Mouse (Mus musculus) 416B (cell line): ENCODE results near the gene Kpna1.
"Not testable (repeated sequence)": the region's sequence is repeated elsewhere in the genome, so short reads cannot be mapped to it uniquely, and the experiment has no call there.

Experiments used
- DNase-seq: peaks from one replicate; pipeline ENCODE4 v3.0.0; 2011; ENCODE audit warnings: low read depth

Kpna1 gene

DNA sequence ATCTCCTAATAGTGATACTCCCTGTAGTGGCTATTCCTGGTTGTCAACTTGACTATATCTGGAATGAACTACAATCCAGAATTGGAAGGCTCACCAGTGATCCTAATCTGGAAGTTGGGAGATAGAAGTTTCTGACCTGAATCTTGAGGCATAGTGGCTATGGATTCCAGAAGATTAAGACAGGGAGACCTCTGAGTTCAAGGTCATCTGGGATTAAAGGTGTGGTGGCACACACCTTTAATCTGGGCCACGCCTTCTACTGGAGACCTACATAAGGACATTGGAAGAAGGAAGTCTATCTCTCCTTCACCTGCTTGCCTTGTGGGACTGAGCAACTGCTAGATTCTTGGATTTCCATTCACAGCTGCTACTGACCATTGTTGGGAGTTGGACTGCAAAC is at the start of gene Kpna1:
Gene Kpna1, plus strand, starts transcription at position 301 of the 400 bp plus-strand sequence.
- DNase-seq = not testable (repeated sequence)

DNA sequence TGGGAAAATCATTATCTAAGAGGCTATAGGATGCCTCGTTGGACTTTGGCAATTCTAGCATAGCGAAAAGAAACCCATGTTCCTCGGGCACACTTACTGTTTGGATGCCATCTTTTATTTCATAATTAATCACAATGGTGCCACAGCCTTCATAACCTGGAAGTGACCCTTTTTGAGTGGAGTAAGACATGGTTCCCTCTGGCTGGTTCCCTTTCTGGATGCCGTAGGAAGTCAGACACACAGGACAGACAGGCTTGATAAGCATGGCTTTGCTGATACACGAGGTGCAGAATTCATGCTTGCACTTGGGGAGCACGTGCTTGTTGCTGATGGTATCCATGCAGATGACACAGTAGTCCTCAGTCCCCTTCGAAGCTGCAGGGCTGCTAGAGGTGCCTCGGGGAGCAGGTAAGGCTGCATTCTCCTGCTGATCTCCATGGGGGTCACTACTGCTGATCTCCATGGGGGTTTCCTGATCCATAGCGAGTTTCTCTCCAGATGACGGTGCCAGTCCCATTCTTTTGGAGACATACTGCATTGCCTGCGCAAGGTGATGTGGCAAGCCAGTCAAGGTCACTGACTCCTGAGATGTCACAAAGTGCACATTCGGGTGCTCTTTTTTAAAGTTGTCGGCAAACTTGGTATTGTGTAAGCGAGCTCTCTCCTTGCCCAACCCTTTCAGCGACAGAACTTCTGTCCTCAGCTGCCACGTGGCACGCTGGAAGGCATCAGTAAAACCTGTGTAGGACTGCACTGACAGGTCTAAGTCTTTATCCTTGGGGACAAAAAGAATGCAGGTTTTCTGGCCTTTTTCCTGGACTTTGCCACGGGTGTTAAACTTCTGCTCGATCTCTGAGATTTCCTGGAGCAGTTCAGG is 46.1 kb upstream of the Kpna1 start:
- DNase-seq = no peak

DNA sequence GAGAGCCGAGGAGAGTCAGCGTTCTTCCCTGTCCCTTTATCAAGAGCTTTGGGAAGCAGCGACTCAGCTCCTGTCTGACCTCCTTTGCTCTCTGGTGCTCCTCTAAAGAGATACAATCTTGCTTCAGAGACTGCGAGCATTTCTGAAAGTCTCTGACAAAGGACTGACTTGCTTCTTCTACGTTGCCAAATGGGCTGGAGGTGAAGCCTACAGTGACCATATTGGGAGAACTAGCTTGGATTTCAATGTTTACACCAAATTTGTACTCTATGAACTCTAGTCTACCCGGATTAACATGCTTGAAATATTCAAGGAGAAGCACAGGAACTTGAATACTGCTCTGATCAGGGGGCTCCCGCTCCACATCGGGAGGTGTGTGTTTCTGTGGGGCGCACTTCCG is 45.4 kb upstream of the Kpna1 start:
- DNase-seq = no peak

DNA sequence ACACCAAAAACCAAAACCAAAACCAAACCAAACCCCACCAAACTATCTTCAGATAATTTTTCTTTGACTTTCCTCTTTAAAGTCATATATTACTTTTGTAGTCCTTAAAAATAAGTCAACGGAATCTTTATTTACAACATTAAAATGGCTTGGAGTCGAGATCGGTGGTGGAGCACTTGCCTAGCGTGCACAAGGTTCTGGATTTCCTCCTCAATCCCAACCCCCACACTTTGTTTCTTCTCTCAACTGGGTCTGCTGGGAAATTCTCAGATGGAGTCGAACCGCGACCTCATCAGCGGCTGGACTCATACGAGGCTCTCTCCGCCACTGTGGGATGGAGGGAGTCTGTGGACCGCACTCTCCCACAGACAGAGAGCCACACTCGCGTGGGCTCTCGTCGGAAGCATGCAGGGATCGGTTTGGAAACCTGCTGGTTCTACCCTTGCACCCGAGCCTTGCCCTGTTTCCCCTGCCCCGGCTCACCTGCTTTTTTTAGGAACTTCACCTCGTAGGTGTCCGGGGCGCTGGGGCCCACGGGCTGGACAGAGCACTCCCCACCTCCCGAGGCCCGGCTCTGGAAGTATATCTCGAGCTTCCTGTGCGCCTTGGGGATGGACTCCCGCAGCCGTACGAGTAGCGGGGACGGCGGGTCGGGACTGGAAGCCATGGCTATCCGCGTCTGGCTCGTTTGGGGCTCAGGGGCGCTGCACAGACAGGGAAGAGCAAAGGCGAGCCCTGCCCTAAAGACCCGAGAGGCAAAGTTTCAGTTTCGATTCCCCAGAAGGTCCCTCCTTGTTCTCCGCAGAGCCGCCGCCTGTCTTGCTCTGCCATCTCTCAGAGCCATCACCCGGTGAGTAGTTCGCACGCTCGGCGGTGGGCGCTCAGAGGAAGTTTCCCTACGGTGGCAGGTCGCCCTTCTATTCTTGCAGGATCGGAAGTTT is 40.1 kb upstream of the Kpna1 start, which contains the start of the genes Parp9 and Dtx3l:
Gene Parp9, plus strand, starts transcription at position 260 of the 941 bp plus-strand sequence.
Gene Dtx3l, minus strand, starts transcription at position 941 of the 941 bp plus-strand sequence.
- DNase-seq = peak; percentile 78

DNA sequence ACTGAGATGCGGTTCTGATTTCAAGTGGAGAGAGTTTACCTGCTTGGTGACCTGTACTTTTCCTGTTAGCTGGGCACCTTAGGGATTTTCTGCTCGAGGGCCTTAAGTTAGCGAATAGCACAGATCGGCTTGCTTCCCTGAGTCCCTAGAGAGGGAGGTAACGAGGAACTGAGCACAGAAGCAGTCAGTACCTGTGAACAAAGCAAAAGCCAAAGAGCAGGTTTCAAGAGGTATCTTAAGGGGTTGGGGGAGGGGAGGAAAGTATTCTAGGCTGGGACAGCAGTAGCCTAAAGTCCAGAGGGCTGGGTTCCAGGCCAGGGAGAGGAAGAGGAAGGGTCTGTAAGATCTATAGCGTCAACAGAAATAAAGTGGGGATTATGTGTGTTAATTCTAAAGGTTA is 39.3 kb upstream of the Kpna1 start:
- DNase-seq = no peak

DNA sequence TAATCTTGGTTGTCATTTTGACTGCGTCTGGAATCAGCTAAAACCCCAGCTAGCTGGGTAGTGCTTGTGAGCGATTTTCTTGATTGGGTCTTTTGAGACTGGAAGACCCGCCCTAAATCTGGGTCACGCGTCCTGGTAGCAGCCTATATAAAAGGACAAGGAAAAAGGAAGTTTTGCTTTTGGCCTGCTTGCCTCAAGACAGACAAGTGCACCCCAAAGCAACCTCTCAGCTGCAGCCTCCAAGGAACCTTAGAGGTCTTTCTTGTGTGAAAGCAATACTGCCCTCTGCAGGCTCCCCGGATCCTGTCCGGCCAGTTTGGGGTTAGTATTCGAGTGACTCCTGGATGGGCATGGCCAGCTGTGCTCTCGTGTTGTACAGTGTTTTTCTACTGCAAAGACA is 38.9 kb upstream of the Kpna1 start:
- DNase-seq = peak; percentile 99

DNA sequence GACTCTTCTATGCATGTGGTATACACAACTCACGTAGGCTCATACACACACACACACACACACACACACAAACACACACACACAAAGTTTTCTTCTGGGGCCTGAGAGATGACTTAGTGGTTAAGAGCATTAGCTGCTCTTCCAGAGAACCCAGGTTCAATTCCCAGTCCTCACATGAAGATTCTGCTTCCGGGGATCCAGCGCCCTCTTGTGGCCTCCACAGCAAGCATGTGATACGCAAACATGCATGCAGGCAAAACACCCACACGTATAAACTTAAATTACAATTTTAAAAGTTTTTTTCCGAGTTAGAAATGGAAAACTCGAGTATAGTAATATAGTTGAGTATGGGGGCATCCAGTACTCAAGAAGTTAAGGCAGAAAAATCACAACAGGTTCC is 37.2 kb upstream of the Kpna1 start:
- DNase-seq = peak; percentile 60

DNA sequence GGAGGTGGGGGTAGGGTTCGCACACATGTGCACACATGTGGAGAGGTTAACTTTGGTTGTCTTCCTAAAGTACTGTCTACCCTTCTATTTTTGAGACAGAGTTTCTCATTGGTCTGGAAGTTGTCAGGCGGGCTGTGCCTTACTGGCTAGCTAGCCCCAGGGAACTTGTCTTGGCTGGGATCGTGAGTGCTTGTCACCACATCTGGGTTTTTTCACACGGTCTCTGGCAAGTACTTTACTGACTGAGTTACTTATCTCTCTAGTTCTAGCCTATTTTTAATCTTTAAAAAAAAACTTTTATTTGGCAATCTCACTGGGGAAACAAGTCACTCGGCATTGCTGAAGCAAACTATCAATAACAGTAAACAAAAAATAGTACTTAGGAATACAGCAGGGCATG is 29.3 kb upstream of the Kpna1 start:
- DNase-seq = no peak

DNA sequence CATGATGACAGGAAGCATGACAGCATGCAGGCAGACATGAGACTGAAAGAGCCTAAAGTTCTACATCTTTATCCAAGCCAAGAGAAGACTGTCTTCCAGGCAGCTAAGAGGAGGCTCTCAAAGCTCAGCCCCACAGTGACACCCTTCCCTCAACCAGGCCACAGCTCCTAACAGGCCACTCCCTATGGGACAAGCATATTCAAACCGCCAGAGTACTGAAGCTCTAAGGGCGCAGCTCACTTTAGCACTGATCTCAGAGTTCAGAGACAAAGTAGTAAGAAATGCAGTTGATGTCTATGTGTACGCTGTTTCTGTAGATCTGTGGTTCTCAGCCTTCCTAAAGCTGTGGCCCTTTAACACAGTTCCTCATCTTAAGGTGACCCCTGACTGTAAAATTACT is 27.3 kb upstream of the Kpna1 start:
- DNase-seq = no peak

DNA sequence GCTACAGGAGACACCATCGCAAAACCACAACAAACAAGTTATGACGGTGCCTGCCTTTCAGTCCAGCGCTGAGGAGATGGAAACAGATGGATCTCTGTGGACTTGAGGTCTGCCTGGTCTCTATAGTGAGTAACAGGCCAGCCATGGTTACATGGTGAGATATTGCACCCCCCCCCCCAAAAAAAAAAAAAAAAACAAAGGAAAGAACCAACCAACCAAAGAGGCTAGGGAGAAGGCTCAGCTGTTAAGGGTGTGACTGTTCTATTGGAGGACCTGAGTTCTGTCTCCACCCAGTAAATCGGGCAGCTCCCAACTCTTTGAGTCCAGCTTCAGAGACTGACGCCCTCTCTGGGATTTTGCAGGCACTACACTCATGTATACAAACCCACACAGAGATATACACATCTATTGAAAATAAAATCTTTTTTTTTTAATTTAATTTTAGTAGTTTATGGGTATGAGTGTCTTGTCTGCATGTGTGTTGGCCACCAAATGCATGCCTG is 25.9 kb upstream of the Kpna1 start:
- DNase-seq = peak; percentile 41

DNA sequence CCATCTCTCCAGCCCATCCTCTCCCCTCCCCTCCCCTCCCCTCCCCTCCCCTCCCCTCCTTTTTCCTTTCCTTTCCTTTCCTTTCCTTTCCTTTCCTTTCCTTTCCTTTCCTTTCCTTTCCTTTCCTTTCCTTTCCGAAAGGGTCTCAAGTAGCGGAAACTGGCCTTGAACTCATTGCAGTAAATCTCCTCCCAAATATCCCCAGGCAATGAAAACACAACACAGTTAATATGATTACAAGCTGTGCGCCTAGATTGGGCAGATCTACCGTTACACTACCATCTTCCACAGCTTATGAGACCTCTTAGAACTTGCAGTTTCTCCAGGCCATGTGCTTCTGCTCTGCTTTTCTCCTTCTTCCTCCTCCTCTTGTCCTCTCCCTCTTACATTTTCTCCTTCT is 12.6 kb upstream of the Kpna1 start:
- not testable (repeated sequence) for DNase-seq

DNA sequence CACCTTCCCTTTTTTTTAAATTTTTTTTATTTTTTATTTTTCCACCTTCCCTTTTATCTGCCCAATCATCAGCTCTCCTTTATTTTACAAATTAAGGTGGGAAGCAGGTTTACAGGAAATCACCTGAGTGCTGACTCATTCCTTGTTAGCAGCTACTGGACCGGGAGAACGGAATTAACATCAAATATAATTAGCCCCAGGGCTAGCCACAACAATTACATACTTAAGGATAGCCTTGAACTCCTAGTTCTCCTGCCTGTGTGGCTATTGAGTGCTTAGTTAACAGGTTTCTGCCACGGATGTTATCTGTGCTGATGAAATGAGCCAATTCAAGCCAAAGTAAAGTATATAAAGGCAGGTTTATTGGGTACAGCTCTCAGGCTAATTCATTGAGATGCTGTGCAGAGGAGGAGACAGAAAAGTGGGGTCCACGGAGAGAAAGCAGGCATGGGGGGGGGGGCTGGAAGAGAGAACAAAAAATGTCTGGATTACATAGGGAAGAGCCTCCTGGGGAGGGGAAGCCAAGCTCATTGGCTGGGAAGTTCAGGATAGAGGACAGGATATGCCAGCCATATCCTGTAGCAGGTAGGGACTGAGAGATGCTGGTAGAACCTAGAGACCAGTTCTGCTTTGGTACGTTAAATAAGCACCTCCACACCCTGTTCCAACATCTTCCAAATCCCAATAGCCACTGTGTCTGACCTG is 12.0 kb upstream of the Kpna1 start:
- no peak for DNase-seq

DNA sequence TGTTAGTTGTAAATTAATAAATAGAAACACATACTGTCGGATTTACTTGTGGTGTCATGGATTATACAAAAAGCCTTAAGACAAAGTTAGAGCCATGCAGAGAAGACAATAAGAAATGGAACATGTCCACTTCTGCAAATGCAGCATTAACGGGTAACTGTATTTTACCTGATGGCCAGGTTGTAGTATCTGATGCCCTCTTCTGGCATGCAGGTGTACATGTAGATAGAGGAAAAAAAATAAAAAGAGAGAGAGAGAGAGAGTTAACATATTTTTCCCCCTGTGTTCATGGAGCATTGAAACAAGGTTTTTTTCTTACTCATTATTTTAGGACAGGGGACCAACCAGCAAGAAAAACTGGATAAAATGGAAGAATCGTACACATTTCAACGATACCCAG is 11.2 kb upstream of the Kpna1 start:
- DNase-seq = no peak

DNA sequence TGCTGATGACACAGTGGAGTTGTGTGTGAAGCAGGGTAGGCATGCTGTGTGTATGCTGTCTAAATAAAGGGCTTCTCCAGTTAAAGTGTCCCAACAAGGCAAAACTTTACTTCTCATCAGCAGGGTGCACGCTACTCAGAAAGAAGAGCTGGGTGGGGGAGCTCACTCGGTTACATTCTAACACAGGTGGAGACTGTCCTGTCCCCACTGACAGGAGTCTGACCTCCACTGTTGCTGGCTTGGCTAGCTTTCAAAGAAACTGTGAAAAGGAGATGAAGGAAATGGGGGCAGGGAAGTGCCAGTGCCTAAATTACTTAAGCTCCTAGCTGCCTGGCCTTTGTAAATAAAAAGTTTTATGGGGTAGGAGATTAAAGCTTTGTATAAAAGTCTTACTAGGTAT is 10.4 kb upstream of the Kpna1 start:
- DNase-seq = no peak

DNA sequence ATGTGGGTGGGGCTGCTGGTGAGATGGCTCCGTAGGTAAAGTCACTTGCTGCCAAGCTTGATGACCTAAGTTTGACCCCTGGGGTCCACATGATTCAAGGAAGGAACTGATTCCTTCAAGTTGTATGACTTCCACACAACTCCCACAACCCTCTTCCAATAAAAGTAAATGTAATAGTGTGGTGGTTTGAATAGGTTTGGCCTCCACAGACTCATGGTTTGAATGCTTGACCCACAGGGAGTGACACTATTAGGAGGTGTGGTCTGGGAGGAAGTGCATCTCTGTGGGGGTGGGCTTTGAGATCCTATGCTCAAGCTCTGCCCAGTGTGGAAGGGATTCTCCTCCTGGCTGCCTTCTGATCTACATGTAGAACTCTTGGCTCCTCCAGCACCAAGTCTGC is 4.5 kb upstream of the Kpna1 start:
- DNase-seq = no peak

DNA sequence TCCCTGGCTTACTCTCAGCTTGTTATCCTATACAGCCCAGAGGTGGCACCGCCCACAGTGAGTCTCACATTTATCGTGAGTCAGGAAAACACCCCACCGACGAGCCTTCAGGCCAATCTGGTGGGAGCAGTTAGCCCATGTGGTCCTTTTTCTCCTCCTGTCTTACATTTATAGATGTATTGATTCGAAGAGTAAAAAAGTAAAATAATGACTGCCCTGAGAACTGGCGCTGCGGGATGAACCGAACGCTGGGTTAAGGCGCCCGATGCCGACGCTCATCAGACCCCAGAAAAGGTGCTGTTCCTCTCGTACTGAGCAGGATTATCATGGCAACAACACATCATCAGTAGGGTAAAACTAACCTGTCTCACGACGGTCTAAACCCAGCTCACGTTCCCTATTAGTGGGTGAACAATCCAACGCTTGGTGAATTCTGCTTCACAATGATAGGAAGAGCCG is 2.8 kb downstream of the Kpna1 start:
- DNase-seq = peak; percentile 100

DNA sequence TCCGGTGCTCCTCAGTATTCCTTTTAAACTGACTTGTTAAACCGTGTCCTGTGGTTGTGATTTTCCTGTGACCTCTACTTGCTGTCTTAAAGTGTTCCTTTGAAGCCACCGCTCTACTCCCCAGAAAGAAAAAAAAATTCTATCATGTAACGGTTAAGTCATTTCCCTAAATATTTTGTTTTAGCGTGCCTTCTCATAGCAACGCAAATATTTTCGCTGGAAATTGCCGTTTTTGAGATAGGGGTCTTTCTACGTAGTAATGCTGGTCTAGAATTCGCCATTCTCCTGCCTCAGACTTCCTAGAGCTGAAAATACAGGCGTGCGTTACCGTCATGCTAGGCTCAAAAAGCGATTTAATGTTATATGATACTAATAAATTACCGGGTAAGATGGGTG is 4.0 kb downstream of the Kpna1 start:
- no peak for DNase-seq

DNA sequence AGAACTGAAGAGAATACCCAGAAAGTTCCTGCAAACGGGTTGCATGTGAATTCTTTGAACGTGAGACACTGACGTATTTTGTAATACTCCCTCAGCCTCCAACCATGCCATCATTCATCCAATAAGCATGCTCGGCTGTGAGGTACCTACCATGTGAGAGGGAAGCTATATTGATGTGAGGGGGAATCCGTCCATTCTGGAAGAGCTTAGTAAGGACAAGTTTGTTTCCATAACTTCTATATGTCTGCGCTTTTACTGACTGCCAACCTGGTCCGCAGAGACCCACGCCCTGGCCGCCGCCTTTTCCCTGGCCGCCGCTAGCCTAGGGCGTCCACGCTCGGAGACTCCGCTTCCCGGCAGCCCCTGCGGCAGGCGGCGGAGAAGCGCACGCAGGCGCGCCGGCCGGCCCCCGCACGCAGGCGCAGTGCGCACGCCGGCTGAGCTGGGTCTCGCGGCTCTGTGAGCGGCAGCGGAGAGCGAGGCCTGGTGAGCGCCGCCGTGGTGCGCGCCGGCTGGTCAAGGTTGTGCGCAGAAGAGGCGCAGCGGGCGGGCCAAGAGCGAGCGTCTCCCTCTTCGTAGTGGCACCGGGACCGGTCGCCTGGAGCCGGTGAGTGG is 4.5 kb downstream of the Kpna1 start:
- DNase-seq = peak; percentile 91

DNA sequence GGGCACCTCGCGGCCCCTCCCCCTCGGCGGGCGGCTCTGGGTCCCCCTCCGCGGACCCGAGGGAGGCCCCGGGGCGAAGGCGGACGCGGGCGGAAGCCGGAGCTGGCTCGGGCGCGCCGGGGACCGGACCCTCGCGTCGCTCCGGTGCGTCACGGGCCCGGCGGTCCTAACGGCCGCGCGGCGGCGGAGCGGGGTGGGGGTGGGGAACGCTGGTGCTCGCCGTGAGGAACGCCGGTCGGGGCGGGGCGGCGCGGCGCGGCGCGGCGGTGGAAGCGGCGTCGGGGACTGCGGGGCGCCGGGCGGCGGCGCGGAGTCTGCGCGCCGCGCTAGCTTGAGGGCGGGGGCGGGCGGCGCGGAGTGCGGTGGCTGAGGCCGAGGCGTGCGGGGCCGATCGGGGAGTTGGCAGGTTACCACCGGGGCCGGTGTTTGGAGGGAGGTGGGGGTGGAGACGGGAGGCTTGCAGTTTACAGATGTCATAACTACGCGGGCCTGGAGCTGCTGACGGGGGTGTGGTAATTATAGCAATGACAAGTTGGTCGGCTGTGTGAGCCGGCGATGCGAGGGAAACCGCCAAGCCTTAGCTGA is 5.1 kb downstream of the Kpna1 start:
- DNase-seq = peak; percentile 75

DNA sequence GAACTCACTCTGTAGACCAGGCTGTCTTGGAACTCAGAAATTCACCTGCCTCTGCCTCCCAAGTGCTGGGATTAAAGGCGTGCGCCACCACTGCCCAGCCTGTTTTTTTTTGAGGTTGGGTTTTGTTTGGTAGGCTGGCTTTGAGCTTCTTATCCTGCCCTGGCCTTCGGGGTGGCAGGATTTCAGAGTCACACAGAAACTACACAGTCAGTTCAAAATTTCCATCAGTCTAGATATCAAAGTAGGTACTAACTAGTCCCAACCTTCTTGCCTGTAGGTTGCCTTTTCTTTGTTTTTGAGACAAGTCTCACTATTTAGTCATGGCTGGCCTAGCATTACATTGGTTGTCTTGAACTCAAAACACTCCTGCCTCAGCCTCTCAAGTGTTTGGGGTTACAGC is 5.9 kb downstream of the Kpna1 start:
- no peak for DNase-seq

DNA sequence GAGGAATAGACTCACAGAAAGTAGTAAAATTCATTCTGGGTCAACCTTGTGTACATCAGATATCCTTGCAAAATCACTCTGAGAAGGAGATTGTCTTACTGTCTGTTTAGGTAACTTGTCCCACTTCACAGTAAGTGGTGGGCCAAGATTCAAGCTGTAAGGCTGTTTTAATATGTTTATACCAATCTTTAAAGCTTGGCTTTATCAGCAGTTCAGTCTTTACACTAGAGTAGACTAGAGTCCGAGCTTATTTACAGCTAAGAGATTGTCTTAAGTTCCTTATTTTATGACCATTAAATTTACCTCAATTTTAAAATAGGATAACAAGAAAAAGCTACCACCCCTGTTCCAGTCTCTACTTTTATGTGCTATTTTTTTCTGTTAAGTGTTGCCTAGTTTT is 9.4 kb downstream of the Kpna1 start:
- DNase-seq = no peak
